Mouse (Mus musculus) cerebellum, adult 11 months (tissue): ENCODE data around the gene Tmem214.

Experiments
- DNase-seq: peaks from one replicate; pipeline ENCODE4 v3.0.0; 2022

Tmem214 gene

DNA sequence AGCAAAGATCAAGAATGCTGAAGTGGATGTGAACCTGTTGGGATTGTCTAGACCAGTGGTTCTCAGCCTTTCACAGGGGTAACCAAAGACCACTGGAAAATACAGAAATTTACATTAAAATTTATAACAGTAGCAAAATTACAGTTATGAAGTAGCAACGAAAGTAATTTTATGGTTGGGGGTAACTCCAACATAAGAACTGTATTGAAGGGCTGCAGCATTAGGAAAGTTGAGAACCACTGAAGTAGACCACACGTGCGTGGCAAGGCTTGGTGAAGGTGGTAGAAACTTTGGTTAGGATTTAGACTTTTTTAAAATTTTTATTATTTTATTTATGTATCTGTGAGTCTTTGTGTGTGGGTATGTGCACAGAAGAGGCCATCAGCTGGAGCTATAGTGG, at the start of gene Tmem214:
Tmem214 (plus strand) TSS at position 301 of the 400 bp plus-strand sequence.
- DNase-seq, result no peak

DNA sequence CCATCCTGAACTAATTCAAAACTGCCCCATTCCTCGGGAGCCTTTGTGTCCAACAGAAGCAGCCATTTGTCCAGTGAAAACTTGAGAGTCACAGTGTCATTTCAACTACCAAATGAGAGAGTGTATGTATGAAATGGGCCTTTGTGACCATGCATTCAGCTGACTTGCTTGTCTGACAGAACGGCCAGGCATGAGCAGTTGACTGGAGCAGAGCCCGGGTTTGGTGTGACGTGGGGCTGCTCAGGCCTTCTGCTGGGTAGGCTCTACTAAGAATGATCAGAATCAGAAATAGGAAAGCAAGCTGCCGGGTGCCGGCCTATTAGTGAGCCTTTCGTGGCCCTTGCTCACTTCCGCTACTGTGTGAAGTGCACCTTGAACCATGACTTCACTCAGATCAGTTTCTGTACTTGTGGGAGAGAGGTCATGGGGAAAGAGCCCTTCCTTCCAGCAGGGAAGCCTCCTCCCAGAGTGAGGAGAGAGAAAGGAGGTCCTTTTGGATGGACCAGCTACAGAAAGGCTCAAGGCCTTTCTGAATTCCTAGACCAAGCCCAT, 49.0 kb upstream of the Tmem214 start:
- no peak for DNase-seq

DNA sequence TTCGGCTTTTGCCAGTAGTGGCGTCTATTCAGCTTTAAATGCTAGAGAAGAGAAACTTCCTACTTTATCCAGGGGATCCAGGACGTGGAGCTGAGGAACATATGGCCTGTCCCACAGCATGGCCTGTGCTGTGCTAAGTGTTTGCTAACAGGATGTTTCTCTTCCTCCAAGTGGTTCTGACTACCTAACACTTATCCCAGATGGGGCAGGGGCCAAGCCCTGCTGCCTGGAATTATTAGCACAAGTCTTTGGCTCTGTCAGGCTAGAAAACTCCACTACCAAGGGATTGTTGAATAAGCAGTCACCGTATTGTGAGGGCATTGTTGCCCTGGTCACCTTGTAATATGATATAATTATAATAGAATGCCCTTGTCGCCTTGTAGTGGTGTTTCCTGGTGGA, 45.1 kb upstream of the Tmem214 start:
- no peak for DNase-seq

DNA sequence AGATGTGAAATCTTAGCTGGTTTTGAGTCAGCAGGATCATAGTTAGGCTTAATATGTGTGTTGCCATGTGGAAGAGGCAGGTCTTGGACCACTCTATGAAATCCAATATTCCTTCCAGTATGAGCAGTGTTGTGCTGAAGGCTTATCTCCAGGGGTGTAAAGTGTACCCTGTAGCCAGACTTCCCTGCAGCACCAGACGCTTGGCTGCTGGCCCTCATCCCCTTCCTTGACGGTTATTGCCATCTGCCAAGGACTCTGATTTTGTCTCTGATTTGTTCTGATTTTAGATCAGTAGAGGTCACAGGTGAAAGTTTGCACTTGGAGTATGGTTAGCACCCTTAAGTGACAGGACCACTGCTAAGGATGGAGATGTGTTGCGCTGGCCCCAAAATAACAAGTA, 44.7 kb upstream of the Tmem214 start:
- no peak for DNase-seq

DNA sequence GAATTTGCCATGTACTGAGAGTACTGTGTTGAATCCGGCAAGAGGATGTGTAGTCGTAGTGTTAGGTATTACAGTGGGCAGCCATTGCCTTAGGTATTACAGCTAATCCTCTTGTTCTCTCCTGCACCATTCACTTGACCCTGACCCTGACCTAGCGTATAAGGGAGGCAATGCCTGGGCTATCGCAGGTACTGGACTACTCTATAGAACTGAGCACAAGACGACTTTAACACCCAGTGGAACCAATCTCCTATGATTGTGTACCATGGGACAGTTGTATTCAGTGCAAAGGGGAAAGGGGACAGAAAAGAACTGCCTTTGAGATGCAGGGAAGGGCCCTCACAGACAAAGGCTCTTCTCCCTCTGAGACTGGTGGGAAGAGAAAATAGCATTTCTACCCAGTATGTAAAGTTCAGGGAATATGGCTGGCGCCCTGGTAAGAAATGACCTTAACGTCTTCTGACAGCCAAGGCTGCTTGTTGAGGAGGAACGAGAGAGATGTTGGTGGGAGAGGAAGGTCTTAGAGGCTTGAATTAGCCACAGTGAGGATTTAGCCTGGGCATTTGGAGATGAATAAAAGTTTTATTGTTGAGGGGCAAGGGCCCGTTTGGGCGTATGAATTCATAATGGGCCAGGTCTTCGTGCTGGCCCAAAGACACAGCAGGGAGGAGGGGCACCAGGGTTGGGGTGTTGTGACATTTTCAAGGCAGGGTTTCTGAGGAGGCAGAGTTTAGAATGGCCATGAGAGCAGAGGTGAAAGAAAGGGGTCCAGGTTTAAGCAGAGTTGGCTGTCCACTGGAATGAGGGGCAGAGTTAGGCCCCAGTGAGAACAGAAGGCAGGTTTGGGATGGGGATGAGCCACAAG, 43.5 kb upstream of the Tmem214 start:
- DNase-seq, result no peak

DNA sequence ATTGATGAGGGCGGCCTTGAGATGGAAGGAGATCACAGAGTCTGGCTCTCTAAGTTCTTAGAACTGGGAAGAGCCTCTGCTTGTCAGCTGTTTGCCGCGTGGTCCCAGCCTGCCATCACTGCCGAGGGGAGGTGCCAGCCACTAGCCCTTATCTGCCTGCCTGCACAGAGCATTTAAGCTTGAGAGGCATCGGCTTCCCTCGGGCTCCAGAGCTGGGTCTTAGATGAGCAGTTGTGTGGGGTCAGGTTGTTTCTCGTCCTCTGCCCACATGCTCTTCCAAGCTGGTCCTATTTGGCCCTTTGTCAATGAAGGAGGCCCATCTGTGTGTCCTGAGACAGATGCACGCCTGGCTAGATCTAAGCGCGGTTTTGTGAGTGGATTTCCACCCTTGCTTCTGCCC, 42.6 kb upstream of the Tmem214 start:
- no peak for DNase-seq

DNA sequence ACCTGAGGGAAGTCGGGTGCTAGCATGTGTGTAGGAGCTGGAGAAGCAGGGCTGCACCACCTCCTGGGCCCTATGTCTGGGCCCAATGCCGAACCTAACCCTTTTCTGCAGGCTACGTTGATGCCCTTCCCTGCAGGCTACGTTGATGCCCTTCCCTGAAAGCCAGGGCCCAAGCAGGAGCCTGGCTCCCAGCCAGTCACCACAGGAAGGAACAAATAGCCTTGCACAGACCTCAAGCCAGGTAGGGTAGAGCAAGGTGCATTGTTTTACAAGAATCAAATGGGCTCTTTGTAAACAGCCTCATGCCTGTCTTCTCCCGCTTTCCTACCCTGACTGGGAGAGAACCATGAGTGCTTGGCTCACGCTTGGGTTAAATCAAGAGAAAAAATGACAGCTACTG, 42.0 kb upstream of the Tmem214 start:
- DNase-seq, result peak; percentile 69

DNA sequence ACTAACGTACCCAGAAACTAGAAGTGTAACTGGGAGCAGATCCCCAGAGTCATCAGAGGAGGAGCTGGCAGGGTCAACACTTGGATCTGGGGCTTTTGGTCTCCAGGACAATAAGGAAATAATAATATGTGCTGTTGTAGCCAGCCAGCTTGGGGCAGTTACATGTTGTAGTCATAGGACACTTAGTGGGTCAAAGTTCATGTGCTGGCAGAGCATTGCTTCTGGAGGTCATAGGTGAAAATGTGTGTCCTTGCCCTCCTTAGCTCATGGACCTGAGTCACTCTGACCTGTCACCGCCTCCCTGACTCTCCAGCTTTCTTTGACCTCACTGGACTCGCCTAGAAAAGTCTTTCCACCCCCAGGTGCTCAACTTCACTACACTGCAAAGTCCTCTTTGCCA, 34.4 kb upstream of the Tmem214 start:
- no peak for DNase-seq

DNA sequence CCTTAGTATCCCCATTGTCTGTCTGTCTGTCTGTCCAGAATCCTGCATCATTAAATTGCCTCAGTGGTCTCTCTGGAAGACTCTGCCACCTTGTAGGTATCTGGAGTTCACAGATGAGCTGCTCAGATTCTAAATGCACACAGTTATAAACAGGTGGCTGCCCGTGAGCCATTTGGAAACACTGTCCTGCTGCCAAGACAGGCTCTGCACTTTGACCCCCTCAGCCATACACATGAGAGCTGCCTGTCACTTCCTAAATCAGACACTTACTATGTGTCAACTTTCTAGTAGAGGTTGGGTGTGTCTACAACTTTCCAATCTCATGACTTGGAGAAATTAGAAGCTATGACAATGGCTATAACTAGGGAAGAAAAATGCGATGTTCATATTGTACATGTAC, 28.1 kb upstream of the Tmem214 start:
- no peak for DNase-seq

DNA sequence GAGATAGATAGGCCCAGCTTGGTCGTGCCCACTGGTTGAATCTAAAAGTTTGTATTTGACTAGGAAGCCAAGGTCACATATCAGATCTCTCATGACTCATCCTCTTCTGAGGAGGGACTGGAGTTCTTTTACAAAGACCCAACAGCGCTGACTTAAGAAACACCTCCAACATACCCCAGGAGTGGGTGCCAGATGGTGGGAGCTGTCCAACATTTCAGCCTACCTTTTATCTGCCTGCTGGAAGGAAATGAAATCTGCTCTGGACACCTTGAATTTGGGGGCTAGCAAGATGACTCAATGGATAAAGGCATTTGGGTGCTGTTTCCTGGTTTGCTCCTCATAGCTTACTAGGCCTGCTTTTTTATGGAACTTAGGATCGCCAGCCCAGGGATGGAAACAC, 25.9 kb upstream of the Tmem214 start:
- no peak for DNase-seq

DNA sequence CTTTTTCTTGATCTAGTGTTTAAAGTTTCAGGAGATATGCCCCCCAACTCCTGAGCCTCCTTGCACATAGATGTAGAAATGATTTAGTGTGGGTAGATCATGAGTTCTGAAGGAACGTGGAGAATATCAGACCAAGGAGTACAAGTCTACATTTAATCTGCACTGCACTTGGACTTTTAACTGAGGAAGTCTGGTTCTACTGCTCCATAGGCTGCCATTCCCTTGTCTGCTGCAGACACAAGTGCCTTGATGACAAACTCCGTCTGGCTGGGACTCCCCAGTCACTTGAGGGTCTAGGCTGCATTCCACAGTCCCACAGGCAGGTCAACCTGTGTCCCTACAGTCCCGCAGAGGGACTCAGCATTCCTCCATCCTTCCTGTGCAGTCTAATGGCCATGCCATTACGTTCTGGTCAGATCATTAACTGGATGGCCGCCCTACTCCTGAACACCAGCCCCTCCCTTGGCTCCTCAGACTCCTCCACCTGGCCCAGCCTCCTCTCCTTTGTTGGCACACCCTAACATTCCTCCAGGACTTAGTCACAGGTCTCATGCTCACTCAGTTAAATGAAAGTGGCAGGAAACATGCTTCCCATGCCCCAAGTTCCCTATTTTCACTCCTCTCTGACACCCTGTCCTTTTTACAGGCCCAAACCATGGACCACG, 17.8 kb upstream of the Tmem214 start:
- no peak for DNase-seq

DNA sequence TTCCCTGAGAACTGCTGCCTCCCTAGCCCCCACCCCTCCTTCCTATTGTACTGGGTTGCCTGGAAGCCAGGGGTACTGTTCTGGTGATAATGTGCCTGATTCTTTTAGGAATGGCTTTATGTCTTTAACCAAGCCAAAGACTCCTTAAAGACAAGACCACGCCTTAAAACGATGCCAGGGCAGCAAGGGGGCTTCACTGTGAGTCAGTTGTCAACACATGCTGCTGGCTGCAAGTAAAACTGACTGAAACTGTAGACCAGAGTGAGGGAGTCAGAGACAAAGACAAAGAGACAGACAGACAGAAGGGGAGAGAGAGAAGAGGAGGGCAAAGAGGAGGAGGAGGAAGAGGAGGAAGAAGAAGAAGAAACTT, 17.3 kb upstream of the Tmem214 start:
- DNase-seq, result no peak

DNA sequence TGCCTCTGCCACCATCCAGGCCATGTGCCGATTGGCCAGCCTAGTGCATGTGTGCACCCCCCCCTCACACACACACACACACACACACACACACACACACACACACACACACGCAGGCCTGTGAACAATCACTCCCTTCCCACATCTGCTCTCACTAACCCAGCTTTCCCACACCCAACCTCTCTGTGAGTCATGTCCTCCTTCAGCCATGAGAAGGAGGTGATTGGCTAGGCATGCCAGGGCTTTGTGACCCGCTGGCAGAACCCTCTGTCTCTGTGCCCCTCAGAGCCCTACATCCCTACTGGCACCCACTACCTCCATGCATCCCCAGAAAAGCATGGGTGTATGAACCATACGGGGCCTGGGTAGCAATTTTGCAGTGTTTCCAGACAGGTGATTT, 14.3 kb upstream of the Tmem214 start:
- DNase-seq, result no peak

DNA sequence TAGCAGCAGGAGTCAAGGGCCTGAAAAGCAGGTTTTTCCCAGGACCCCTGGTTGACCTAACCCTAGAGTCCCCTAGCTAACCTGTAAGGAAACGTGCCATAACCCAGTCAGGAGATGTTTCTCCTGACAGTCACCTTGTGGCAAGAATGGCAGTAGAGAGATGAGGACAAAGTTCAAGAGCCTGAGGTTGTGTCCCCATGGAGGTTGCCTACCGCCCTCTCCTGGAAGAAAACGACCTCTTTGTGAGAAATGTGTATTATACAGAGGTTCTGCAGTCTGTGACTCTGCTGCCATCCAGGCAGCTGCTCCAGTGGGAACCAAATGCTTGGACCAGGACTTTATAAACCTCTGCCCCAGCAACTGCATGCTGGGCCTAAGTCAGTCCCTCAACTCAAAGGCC, 12.1 kb upstream of the Tmem214 start:
- DNase-seq, result no peak

DNA sequence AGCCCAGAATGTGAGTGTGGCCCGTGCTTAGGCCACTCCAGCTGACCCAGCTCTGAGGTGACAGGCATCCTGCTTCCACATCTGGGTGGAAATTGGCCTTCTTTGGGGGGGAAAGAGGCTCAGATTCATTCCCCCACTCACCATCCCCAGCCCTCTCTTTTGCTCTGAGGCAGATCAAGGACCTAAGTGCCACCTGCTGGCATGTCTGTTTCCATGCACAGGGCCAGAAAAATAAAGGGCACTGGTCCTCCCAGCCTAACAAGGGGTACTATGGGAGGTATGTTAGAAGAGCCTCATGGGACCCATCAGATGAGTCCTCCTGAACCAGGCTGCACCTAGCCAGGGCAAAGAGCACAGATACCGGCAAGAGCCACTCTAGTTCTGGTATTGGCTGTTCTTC, 11.7 kb upstream of the Tmem214 start:
- no peak for DNase-seq

DNA sequence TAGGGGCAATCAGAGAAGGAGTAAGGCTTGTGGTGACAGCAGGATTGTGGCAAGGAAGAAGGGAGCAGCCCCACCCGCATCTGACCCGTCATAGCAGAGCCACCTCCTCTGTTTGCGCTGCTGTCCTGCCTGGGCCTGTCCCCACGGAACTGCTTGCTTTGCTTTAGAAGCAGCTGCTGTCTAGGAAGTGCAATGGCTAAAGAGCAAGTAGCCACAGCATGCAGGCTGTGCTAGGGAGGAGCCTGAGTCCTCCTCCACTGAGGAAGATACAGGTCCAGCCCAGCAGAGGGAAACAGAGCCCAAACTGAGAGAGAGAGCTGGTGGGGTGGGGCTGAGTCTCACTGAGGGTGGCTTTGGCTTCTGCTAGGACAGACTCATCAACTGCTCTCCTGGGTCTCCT, 4.0 kb upstream of the Tmem214 start:
- no peak for DNase-seq

DNA sequence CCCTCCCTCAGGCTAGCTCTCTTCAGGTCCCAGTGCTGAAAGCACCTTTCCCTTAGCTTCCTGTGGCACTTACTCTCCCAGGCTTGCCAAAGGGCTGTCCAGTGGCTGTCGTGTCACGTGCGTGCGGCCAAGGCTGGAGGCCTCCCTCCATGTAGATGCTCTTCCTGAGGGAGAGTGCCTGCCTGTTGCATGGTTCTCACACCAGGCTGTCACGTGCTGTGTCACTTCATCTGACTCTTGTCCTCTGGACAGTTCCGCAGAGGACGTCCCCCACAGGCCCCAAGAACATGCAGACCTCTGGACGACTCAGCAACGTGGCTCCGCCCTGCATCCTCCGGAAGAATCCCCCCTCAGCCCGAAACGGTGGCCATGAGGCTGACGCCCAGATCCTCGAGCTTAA, 3.5 kb upstream of the Tmem214 start:
- DNase-seq, result no peak

DNA sequence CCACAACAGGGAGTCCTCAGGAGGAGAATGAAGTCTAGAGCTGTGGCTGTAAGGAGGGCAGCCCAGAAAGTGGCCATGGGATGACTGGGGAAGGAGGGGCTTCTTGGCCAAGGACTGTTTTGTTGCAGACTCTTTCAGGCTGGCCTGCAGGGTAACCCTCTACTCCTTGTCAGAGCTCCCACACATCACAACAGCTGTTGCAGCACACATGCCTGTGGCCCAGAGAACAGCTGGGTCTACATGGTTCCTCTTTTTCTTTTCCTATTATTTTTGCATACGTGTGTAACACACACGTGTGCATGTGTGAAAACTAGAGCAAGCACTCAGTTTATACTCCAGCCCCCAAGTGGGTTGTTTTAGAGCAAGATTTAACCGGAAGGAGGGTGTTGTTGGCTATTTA, 941 bp upstream of the Tmem214 start:
- no peak for DNase-seq

DNA sequence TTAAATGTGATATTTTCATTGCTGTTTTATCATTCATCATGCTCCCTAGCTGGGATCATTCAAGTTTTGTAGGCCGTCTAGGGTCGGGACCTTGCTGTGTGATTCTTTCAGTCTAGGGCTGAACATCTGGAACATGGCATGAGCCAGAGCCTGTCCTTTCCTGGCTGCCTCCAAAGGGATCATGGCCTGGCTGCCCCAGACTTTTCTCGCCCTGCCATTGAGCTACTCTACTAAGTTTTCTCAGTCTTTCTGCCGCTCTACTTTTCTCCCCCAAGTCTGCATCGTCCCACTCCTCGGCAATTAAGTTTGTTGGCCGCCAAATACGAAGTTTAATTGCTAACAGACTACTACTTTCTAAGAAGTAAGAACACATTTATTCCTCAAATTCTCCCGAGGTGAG, 1.2 kb downstream of the Tmem214 start:
- no peak for DNase-seq

DNA sequence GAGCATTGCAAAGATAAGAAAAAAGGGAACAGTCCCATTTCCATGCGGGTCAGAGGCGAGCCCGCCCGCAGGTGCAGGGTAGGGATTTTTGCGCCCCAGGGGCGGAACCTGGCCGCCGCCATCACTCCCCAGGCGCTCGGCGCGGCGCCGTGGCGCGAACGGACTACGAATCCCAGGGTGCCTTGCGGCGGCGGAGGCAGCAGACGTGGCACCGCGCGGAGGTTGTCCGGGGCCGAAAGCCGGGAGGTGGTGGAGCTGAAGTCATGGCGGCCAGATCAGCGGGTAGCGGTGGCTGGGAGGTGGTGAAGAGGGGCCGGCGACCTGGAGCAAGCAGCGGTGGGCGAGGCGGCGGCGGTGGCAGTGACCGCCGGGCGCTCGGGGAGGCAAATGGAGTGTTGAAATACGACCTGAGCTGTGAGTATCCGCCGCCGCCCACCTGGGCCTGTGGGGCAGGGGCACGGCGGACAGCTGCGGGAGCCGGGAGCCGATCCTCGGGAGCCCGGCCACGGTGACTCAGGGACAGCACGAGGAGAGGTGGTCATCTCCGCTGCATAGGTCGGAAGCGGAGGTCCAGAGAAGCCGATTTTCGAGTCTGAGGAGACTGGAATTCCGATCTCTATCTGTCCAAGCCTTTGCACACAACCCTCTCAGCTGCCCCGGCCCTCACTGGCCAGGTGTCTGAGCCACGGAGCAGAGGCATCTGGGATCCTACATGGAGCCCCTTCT, 1.8 kb downstream of the Tmem214 start:
- DNase-seq, result peak; percentile 87

DNA sequence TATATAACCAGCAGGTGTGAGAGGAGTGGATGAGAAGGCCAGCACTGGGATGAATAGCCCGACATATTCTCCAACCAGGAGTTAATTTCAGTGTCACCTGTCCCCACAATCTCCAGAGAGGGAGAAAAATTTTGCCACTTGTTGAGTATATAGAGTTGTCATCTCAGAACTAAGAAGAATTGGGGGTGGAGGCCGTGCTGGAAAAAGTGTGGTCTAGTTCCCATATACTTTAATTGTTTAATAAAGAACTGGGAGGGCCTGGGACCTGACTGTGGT, 2.3 kb downstream of the Tmem214 start:
- DNase-seq, result no peak

DNA sequence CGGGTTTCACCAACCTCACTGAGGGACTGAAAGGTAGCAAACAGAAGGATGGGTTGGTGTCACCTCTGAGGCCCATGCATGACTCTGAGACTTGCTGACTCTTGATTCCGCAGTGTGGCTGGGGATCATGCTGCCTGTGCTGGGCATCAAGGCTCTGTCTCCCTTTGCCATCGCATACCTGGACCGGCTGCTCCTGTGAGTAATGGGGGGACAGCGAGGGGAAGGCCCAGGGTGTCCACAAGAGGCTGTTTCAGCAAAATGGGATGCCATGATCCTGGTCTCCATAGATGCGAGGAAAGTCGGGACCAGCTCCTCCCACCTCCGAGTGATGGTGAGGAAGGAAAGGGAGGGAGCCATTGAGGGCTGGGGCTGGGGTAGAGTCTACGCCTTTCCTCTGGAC, 4.8 kb downstream of the Tmem214 start:
- no peak for DNase-seq

DNA sequence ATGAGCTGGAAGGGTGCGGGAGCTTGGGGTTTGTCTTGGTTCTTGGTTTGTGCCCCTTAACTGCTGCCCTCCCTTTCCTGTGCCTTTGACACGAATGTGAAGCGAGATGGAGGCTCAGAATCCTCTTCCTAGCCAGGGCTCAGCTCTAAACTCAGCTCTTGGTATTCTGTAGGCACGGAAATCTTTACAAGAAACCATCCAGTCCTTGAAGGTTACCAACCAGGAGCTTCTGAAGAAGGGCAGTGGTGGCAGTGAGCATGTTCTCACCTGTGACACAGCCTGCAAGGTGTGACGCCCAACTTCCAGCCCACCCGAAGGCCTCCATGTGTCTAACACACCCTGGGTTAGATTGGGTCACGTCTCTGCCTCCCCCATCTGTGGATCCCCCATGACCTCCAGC, 6.6 kb downstream of the Tmem214 start:
- DNase-seq, result no peak

DNA sequence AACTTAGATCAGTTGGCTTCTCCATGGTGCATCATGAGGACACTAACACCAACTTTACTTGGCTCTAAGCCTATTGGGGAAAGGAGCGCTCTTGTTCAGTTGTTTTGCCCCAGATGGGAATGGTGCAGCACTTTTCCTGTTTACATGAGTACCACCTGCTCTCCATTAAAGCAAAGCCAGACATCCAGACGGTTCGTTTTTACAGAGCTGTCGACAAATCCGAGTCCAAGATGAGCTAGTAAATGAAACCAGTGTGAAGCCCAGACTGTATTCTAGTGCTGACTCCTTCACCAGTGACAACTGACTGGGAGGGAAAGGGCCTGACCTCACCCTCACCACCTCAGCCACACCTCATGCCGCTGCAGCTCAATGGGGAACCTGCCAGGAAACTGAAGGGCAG, 10.8 kb downstream of the Tmem214 start:
- no peak for DNase-seq
